Mouse (Mus musculus) left cerebral cortex, adult 9 months (tissue): ENCODE results near the gene Pzp.

Experiments used
- DNase-seq, 2 experiments: peaks; one replicate each; pipeline ENCODE4 v3.0.0; 2022; ENCODE audit warnings: low spot score in 2 of 2

Pzp gene

GRCm38 (mm10) chr6:128526601-128527000 lies at the start of gene Pzp:
Gene Pzp (minus strand): TSS chr6:128526720.
- DNase-seq = no peak

GRCm38 (mm10) chr6:128566589-128566988 lies 40.1 kb upstream of the Pzp start:
- DNase-seq = no peak

GRCm38 (mm10) chr6:128554049-128554448 lies 27.5 kb upstream of the Pzp start:
- no peak for DNase-seq

- DNase-seq = no peak
Measured at GRCm38 (mm10) chr6:128549463-128550452, 23.2 kb upstream of the Pzp start.

GRCm38 (mm10) chr6:128548532-128548931 lies 22.0 kb upstream of the Pzp start:
- no peak for DNase-seq

- DNase-seq = no peak
Measured at GRCm38 (mm10) chr6:128545402-128545801, 18.9 kb upstream of the Pzp start.

GRCm38 (mm10) chr6:128543226-128543625 lies 16.7 kb upstream of the Pzp start:
- peak in 1 of 2 experiments; percentile 31 for DNase-seq

- DNase-seq = no peak
Measured at GRCm38 (mm10) chr6:128535250-128535649, 8.7 kb upstream of the Pzp start.

- no peak for DNase-seq
Measured at GRCm38 (mm10) chr6:128533296-128533695, 6.8 kb upstream of the Pzp start.

- DNase-seq = no peak
Measured at GRCm38 (mm10) chr6:128532701-128533100, 6.2 kb upstream of the Pzp start.

GRCm38 (mm10) chr6:128528491-128528890 lies 2.0 kb upstream of the Pzp start:
- DNase-seq = no peak

GRCm38 (mm10) chr6:128527110-128527509 lies 590 bp upstream of the Pzp start:
- no peak for DNase-seq

- DNase-seq = no peak
Measured at GRCm38 (mm10) chr6:128525801-128526200, 719 bp downstream of the Pzp start.

GRCm38 (mm10) chr6:128523360-128523759 lies 3.2 kb downstream of the Pzp start:
- DNase-seq = no peak

GRCm38 (mm10) chr6:128519159-128519558 lies 7.4 kb downstream of the Pzp start:
- no peak for DNase-seq

GRCm38 (mm10) chr6:128505676-128506236 lies 20.8 kb downstream of the Pzp start:
- DNase-seq = no peak

GRCm38 (mm10) chr6:128504743-128505142 lies 21.8 kb downstream of the Pzp start:
- no peak for DNase-seq

- DNase-seq = no peak
Measured at GRCm38 (mm10) chr6:128495346-128495745, 31.2 kb downstream of the Pzp start.

- no peak for DNase-seq
Measured at GRCm38 (mm10) chr6:128494646-128495331, 31.7 kb downstream of the Pzp start.

- DNase-seq = no peak
Measured at GRCm38 (mm10) chr6:128491916-128492315, 34.6 kb downstream of the Pzp start.

GRCm38 (mm10) chr6:128490141-128490540 lies 36.4 kb downstream of the Pzp start:
- no peak for DNase-seq

GRCm38 (mm10) chr6:128487736-128488135 lies 38.8 kb downstream of the Pzp start:
- no peak for DNase-seq
